Mouse (Mus musculus) spleen, adult 2 months (tissue): ENCODE measurements around the gene 1700006A11Rik. TPM values are rescaled to one million over a fixed set of nuclear protein-coding genes. Genes with fewer than 3 reads are reported as not detected.
"Not testable (repeated sequence)": the region's sequence is repeated elsewhere in the genome, so short reads cannot be mapped to it uniquely, and the experiment has no call there.

Source experiments
- DNase-seq, 2 experiments: peaks; one replicate each; pipeline versions ENCODE4 v3.0.0 to v3.0.0-alpha.2; 2012 to 2021; ENCODE audit warnings: low spot score in 2 of 2, low read depth in 1 of 2
- H3K27ac ChIP-seq: fragments of 200-500 bp; 2 replicates; pipeline ENCODE4 v1.5.1; 2012; ENCODE audit warnings: low read length, inconsistent platforms; ENCODE audit not compliant: insufficient read depth
- H3K27me3 ChIP-seq: fragments of 200-500 bp; 2 replicates; pipeline ENCODE4 v1.6.1; 2012; ENCODE audit warnings: mild to moderate bottlenecking, moderate library complexity, low read length, inconsistent platforms; ENCODE audit not compliant: control insufficient read depth, insufficient read depth
- H3K36me3 ChIP-seq: fragments of 200-500 bp; 2 replicates; pipeline ENCODE4 v1.6.1; 2012; ENCODE audit warnings: mild to moderate bottlenecking, low read length, inconsistent platforms; ENCODE audit not compliant: control insufficient read depth, insufficient read depth
- H3K4me1 ChIP-seq: fragments of 200-500 bp; 2 replicates; pipeline ENCODE4 v1.6.1; 2011; ENCODE audit warnings: inconsistent platforms; ENCODE audit not compliant: control insufficient read depth, insufficient read depth, insufficient read length
- H3K4me3 ChIP-seq: fragments of 200-500 bp; 2 replicates; pipeline ENCODE4 v1.5.1; 2011; ENCODE audit warnings: mild to moderate bottlenecking, inconsistent platforms; ENCODE audit not compliant: insufficient read depth, insufficient read length; ENCODE audit errors: extremely low read depth
- CTCF ChIP-seq: fragments of 200-500 bp; IDR thresholded peaks from 2 replicates; pipeline ENCODE4 v1.5.1; 2011; ENCODE audit warnings: mild to moderate bottlenecking, inconsistent platforms; ENCODE audit not compliant: insufficient read depth, insufficient read length, insufficient replicate concordance; ENCODE audit errors: extremely low read depth
- POLR2A ChIP-seq: fragments of 200-500 bp; IDR thresholded peaks from 2 replicates; pipeline ENCODE4 v1.6.1; 2011; ENCODE audit warnings: low read depth, low read length, inconsistent platforms
- WGBS: fragments of 180-500 bp; shearing (Covaris S2); methylation state at CpG from one replicate; pipeline ENCODE4 v1.1.7; 2018; 5-methylcytosine and 5-hydroxymethylcytosine counted together
- polyA plus RNA-seq: library from polyadenylated mRNA; depleted of rRNA; stranded (reverse); fragments of >200 nt; gene quantifications from 2 replicates; pipeline ENCODE4 v1.2.3, GENCODE M21; 2012; rRNA removed

1700006A11Rik gene
- polyA plus RNA-seq, result not detected in 2 replicates

DNA sequence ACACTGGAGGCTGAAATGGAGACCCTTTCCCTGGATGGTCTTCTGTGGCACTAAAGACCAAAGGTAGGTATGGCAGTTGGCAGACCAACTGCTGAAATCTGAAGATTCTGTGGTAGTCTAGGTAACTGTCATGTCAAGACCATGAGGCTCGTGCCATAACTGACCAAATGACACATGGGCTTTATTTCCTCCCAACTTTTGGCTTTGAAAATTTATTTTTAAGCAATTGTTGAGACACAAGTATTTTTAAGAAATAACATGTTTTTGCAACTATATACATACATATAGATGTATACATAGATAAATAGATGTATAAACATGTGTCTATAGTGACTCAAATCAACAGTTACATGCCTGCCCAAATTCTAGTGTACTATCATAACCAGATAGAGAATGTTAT is at the start of gene 1700006A11Rik:
TSS of gene 1700006A11Rik (minus strand) at position 101 of the 400 bp plus-strand sequence.
- no peak for TF ChIP-seq POLR2A
- TF ChIP-seq CTCF, result no peak
- Histone ChIP-seq H3K36me3 (no peaks in the 10 kb centered on the region), H3K27ac (no peak within 1 kb of the TSS), H3K4me3 (no peak within 1 kb of the TSS), H3K27me3 (no peaks in the 10 kb centered on the region), H3K4me1 (no peaks in the 10 kb centered on the region)
- no peak for DNase-seq
- 76% methylated on average over 1 of the region's 1 CpGs for WGBS

GRCm38 (mm10) chr3:124474291-124474690 is 48.5 kb upstream of the 1700006A11Rik start:
- not testable (repeated sequence) for H3K27ac ChIP-seq, H3K4me1 ChIP-seq, DNase-seq, H3K36me3 ChIP-seq, H3K4me3 ChIP-seq, H3K27me3 ChIP-seq
- 32% methylated on average over 5 of the region's 5 CpGs for WGBS

DNA sequence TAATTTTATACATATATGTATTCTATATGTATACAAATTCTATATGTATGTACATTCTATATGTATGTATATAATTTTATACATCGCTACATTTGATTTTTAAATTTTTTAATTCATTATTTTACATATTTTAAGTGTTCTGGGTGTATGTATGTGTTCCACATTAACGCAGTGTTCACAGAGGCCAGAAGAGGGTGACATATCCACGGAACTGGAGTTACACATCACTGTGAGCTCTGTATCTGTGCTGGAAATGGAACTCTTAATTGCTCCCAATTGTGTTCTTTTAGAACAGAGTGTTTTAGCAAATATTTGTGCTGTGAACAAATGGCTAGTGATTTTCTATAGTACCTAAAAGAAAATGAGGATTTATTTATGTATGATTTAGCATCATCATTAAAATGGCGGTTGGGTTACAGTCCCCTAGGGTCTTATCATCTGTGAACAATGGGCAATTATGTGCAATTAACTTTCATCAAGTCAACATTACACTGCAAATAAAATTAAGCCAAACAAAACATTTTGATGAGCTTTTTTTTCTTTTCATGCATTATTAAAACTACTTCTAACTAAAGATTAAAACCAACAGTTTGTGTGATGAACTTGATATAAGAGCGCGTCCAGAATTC is 40.4 kb upstream of the 1700006A11Rik start:
- no peaks in the 10 kb centered on the region for H3K36me3 ChIP-seq
- no peaks in the 10 kb centered on the region for H3K27me3 ChIP-seq
- H3K27ac ChIP-seq, result no peak overlapping the region
- no peak for TF ChIP-seq CTCF
- no peak for TF ChIP-seq POLR2A
- H3K4me1 ChIP-seq, result no peaks in the 10 kb centered on the region
- DNase-seq, result no peak
- H3K4me3 ChIP-seq, result no peak overlapping the region
- 87% methylated on average over 6 of the region's 6 CpGs for WGBS

- 83% methylated on average over 5 of the region's 5 CpGs for WGBS
- H3K4me1 ChIP-seq, result no peaks in the 10 kb centered on the region
- no peaks in the 10 kb centered on the region for H3K27me3 ChIP-seq
- no peak overlapping the region for H3K27ac ChIP-seq
- TF ChIP-seq CTCF (no peak), POLR2A (no peak)
- H3K4me3 ChIP-seq, result no peak overlapping the region
- no peak for DNase-seq
- H3K36me3 ChIP-seq, result no peaks in the 10 kb centered on the region
Observed at GRCm38 (mm10) chr3:124392201-124392600, 33.6 kb downstream of the 1700006A11Rik start.

DNA sequence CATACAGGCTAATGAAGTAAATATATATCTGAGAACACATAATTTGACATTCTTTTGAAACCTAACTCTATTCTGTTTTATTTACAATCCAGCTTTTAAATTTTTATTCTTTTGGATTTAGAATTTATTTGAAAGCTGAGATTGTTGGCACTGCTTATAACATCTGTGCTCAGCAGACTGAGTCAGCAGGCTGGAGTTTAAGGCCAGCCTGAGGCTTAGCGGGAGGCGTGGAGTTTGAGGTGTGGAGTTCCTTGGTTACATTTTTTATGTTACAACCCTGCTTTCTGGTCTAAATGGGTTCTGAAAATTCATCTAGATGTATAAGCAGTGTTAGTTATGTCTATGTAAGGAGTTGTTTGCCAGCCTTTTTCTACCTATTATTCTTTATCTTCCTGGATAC is 35.7 kb downstream of the 1700006A11Rik start:
- Histone ChIP-seq H3K4me1 (no peaks in the 10 kb centered on the region), H3K27me3 (no peaks in the 10 kb centered on the region), H3K4me3 (no peak overlapping the region), H3K27ac (no peak overlapping the region), H3K36me3 (no peaks in the 10 kb centered on the region)
- WGBS, result 87% methylated on average over 2 of the region's 2 CpGs
- no peak for DNase-seq
- TF ChIP-seq CTCF (no peak), POLR2A (no peak)

DNA sequence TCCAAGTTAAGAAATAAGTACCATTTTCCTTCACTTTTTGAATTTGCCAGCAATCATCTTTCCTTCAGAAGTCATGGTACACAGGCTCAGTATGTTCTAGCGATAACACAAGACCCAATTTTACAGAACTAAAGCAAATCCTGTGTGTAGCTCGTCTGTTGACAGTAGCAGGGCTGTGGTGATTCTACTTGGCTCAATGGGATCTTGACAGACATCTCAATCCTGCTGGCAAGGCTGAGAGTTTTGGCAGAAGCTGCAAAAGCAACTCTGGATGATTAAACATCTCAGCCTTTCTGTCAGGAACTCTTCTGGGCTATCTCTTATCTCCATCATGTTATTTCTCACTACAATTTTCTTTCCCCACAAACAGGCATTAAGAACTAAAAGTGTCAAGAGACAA is 36.2 kb downstream of the 1700006A11Rik start:
- WGBS, result 77% methylated on average over 2 of the region's 2 CpGs
- H3K36me3 ChIP-seq, result no peaks in the 10 kb centered on the region
- DNase-seq, result no peak
- H3K27me3 ChIP-seq, result no peaks in the 10 kb centered on the region
- H3K4me3 ChIP-seq, result no peak overlapping the region
- no peak overlapping the region for H3K27ac ChIP-seq
- no peaks in the 10 kb centered on the region for H3K4me1 ChIP-seq
- TF ChIP-seq CTCF, result no peak
- TF ChIP-seq POLR2A, result no peak

GRCm38 (mm10) chr3:124385377-124385776 is 40.5 kb downstream of the 1700006A11Rik start:
- WGBS, result 92% methylated on average over 18 of the region's 18 CpGs
- H3K4me1 ChIP-seq, H3K27ac ChIP-seq, H3K27me3 ChIP-seq, H3K4me3 ChIP-seq, H3K36me3 ChIP-seq, DNase-seq: not testable (repeated sequence)
